Mouse (Mus musculus) hindbrain, embryonic 12.5 days (tissue): ENCODE data around the gene Zdhhc8. TPM values are rescaled to one million over a fixed set of nuclear protein-coding genes. Genes with fewer than 3 reads are reported as not detected.

Source experiments
- ATAC-seq: fragments of 200-750 bp; cut with Nextera tagmentation; 2 replicates; pipeline ENCODE4 v1.8.0; 2017; ENCODE audit warnings: moderate TSS enrichment; ENCODE audit not compliant: low FRiP score
- H3K27ac ChIP-seq: fragments of 300-500 bp; sonication (generic); 2 replicates; pipeline ENCODE4 v1.5.1; 2016; ENCODE audit warnings: mild to moderate bottlenecking
- H3K27me3 ChIP-seq: fragments of 300-500 bp; sonication (generic); 2 replicates; pipeline ENCODE4 v1.6.1; 2016; ENCODE audit warnings: mild to moderate bottlenecking
- H3K36me3 ChIP-seq: fragments of 300-500 bp; sonication (generic); 2 replicates; pipeline ENCODE4 v1.6.1; 2016; ENCODE audit warnings: mild to moderate bottlenecking
- H3K4me1 ChIP-seq: fragments of 300-500 bp; sonication (generic); 2 replicates; pipeline ENCODE4 v1.6.1; 2016
- H3K4me2 ChIP-seq: fragments of 300-500 bp; sonication (generic); replicated peaks from 2 replicates; pipeline ENCODE4 v1.6.1; 2016; ENCODE audit warnings: mild to moderate bottlenecking
- H3K4me3 ChIP-seq: fragments of 300-500 bp; sonication (generic); 2 replicates; pipeline ENCODE4 v1.5.1; 2016; ENCODE audit warnings: mild to moderate bottlenecking
- H3K9ac ChIP-seq: fragments of 300-500 bp; sonication (generic); 2 replicates; pipeline ENCODE4 v1.6.1; 2016; ENCODE audit warnings: mild to moderate bottlenecking, moderate library complexity
- H3K9me3 ChIP-seq: fragments of 300-500 bp; sonication (generic); replicated peaks from 2 replicates; pipeline ENCODE4 v1.6.1; 2016; ENCODE audit warnings: mild to moderate bottlenecking
- WGBS: fragments of 180-500 bp; shearing (Covaris S2); methylation state at CpG from one replicate; pipeline ENCODE4 v1.1.7; 2016; 5-methylcytosine and 5-hydroxymethylcytosine counted together
- microRNA counts: library from miRNA; unstranded; fragments of <30 nt; microRNA quantifications from one replicate; lab custom pipeline; 2017
- microRNA-seq: library from miRNA; unstranded; fragments of <30 nt; microRNA quantifications from one replicate; pipeline ENCODE4, GENCODE M21; 2017
- polyA plus RNA-seq: library from polyadenylated mRNA; unstranded; fragments of >200 nt; fragmentation: Nextera tagmentation; extraction: Ambion mirVana; gene quantifications from 2 replicates; pipeline ENCODE4 v1.2.1, GENCODE M21; 2016

Zdhhc8 gene
- polyA plus RNA-seq, 1 experiment from 2014 or later = 19.4 TPM

DNA sequence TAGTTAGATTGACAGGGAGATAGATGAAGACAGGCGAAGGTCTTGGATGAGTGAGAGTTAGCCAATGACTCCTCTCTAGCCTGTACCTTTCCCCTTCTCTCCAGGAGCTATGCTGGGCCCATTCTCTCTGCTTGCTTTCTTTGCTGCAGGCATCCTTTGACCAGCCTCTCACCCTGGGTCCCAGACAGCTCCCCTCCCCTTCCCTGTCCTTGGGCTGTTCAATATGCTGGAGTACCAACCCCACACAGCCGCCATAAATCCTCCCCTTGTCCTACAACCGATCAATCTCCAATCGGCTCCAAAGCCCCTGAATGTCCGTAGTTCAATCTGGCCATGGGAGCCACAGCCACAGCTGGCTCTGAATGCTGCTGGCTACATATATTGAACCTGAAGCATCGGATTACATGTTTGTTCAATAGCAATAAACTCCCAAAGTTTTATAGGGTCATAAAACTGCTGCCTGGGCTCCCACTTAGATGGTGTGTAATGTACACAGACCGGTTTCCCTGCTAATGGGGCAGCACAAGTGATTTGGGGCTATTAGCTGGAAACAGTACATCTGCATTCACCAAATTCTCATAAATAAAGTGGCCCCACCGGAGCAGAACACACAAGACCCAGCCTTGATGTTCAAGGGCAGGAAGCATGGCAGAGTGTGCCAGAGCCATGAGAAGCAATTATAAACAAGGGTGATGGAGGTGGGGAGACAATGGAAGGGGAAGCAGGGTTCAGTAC, 49.1 kb downstream of the Zdhhc8 start:
- H3K4me2 ChIP-seq = no peak overlapping the region
- ATAC-seq = no peak
- H3K36me3 ChIP-seq = no peaks in the 10 kb centered on the region
- no peak overlapping the region for H3K27ac ChIP-seq
- H3K9ac ChIP-seq = no peak overlapping the region
- H3K4me1 ChIP-seq = 0 out of 2 replicates have a peak, but pooled peaks cover 4% of the 10 kb centered on the region
- H3K9me3 ChIP-seq = 0 out of 2 replicates have a peak, but pooled peaks cover 5% of the 10 kb centered on the region
- H3K4me3 ChIP-seq = no peak overlapping the region
- WGBS = 84% methylated on average over 8 of the region's 8 CpGs
- H3K27me3 ChIP-seq = no peaks in the 10 kb centered on the region

GRCm38 (mm10) chr16:18182766-18183165, 52.2 kb downstream of the Zdhhc8 start:
- no peaks in the 10 kb centered on the region for H3K9me3 ChIP-seq
- no peak for ATAC-seq
- no peak overlapping the region for H3K4me3 ChIP-seq
- H3K9ac ChIP-seq = no peak overlapping the region
- WGBS = 84% methylated on average over 8 of the region's 8 CpGs
- no peaks in the 10 kb centered on the region for H3K27me3 ChIP-seq
- 0 out of 2 replicates have a peak, but pooled peaks cover 7% of the 10 kb centered on the region for H3K4me1 ChIP-seq
- H3K4me2 ChIP-seq = no peak overlapping the region
- no peaks in the 10 kb centered on the region for H3K36me3 ChIP-seq
- no peak overlapping the region for H3K27ac ChIP-seq

GRCm38 (mm10) chr16:18181398-18181797, 53.5 kb downstream of the Zdhhc8 start:
- no peak for ATAC-seq
- Histone ChIP-seq H3K27me3 (no peaks in the 10 kb centered on the region), H3K4me3 (no peak overlapping the region), H3K36me3 (no peaks in the 10 kb centered on the region), H3K4me1 (peaks cover 8% of the 10 kb centered on the region; the same call in 1 of the 2 replicates), H3K4me2 (no peak overlapping the region), H3K9me3 (no peaks in the 10 kb centered on the region), H3K9ac (no peak overlapping the region), H3K27ac (no peak overlapping the region)
- WGBS = 52% methylated on average over 10 of the region's 10 CpGs

- ATAC-seq = no peak
- Histone ChIP-seq H3K4me3 (no peak overlapping the region), H3K27ac (no peak overlapping the region), H3K9ac (no peak overlapping the region), H3K27me3 (no peaks in the 10 kb centered on the region), H3K4me2 (no peak overlapping the region), H3K36me3 (no peaks in the 10 kb centered on the region), H3K9me3 (no peaks in the 10 kb centered on the region), H3K4me1 (peaks cover 13% of the 10 kb centered on the region; the same call in 1 of the 2 replicates)
- 54% methylated on average over 2 of the region's 2 CpGs for WGBS
Measured at GRCm38 (mm10) chr16:18179591-18179990, 55.3 kb downstream of the Zdhhc8 start.

DNA sequence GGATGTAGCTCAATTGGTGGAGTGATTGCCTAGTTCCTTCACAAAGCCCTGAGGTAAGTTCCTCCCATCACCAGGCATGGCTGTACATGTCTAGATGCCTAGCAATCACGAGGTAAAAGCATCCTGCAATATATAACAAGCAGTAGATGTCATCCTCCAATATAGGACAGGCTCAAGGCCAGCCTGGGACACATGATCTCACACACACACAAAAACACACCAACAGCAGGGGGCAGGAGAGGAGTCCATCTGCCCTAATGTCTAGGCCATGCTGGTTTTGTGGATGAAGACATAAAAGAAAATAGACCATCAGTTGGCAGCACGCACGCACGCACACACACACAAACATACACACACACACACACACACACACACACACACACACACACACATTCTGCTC, 58.2 kb downstream of the Zdhhc8 start:
- 88% methylated on average over 4 of the region's 4 CpGs for WGBS
- Histone ChIP-seq H3K27me3 (no peaks in the 10 kb centered on the region; the same call in 1 of the 2 replicates), H3K27ac (no peak overlapping the region), H3K4me1 (peaks cover 18% of the 10 kb centered on the region; the same call in 1 of the 2 replicates), H3K9me3 (no peaks in the 10 kb centered on the region), H3K36me3 (no peaks in the 10 kb centered on the region), H3K4me3 (no peak overlapping the region), H3K4me2 (no peak overlapping the region), H3K9ac (no peak overlapping the region)
- no peak for ATAC-seq

DNA sequence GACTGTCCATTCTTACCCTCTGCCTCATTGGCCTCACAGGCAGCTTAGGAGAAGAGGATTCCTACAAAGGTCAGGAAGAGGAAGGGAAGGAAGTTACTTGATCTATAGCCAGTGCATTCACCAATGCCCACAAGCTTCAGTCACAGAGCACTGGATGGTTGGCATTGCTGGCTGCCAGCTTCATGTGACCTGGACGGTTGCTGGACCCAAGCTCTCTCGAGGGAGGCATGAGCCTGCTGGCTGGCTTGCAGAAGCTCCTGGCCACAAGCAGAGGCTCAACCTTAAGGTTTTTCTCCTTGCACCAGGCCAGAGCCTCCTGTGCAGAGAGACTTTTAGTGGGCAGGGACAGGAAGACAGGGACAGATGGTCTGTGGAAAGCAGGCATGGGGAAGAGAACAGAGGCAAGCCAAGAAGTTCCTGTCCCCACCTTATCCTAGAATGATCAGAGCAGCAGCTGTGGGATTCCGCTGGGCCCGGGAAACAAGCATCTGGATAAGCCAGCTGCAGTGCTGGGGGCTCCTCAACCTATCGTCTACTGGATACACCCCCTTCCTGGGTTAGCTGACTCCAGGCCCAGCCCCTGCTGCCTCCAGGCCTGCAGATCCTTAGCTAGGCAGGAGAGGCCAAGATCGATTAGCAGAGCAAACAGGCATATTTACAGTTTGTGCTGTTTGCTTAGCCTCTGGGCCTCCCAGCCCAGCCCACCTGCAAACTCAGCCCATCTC, 59.0 kb downstream of the Zdhhc8 start:
- Histone ChIP-seq H3K36me3 (no peaks in the 10 kb centered on the region), H3K9ac (no peak overlapping the region), H3K4me1 (peaks cover 14% of the 10 kb centered on the region; the same call in 1 of the 2 replicates), H3K27me3 (no peaks in the 10 kb centered on the region; the same call in 1 of the 2 replicates), H3K27ac (no peak overlapping the region), H3K4me2 (no peak overlapping the region), H3K9me3 (no peaks in the 10 kb centered on the region), H3K4me3 (no peak overlapping the region)
- 62% methylated on average over 6 of the region's 6 CpGs for WGBS
- ATAC-seq = no peak

GRCm38 (mm10) chr16:18173788-18174187, 61.1 kb downstream of the Zdhhc8 start:
- Histone ChIP-seq H3K27ac (no peak overlapping the region), H3K4me3 (no peak overlapping the region), H3K9me3 (no peaks in the 10 kb centered on the region), H3K4me2 (no peak overlapping the region), H3K27me3 (no peaks in the 10 kb centered on the region; the same call in 1 of the 2 replicates), H3K36me3 (no peaks in the 10 kb centered on the region), H3K4me1 (peaks cover 11% of the 10 kb centered on the region; the same call in 1 of the 2 replicates), H3K9ac (no peak overlapping the region)
- no peak for ATAC-seq
- 61% methylated on average over 11 of the region's 11 CpGs for WGBS

GRCm38 (mm10) chr16:18173231-18173630, 61.7 kb downstream of the Zdhhc8 start:
- H3K27me3 ChIP-seq = no peaks in the 10 kb centered on the region; the same call in 1 of the 2 replicates
- H3K4me1 ChIP-seq = peaks cover 11% of the 10 kb centered on the region; the same call in 1 of the 2 replicates
- no peak overlapping the region for H3K4me3 ChIP-seq
- no peaks in the 10 kb centered on the region for H3K9me3 ChIP-seq
- H3K36me3 ChIP-seq = no peaks in the 10 kb centered on the region
- 0 out of 2 replicates have a peak overlapping the region, but pooled peaks have one; percentile 29 for H3K9ac ChIP-seq
- no peak for ATAC-seq
- no peak overlapping the region for H3K27ac ChIP-seq
- H3K4me2 ChIP-seq = no peak overlapping the region
- 81% methylated on average over 9 of the region's 9 CpGs for WGBS

DNA sequence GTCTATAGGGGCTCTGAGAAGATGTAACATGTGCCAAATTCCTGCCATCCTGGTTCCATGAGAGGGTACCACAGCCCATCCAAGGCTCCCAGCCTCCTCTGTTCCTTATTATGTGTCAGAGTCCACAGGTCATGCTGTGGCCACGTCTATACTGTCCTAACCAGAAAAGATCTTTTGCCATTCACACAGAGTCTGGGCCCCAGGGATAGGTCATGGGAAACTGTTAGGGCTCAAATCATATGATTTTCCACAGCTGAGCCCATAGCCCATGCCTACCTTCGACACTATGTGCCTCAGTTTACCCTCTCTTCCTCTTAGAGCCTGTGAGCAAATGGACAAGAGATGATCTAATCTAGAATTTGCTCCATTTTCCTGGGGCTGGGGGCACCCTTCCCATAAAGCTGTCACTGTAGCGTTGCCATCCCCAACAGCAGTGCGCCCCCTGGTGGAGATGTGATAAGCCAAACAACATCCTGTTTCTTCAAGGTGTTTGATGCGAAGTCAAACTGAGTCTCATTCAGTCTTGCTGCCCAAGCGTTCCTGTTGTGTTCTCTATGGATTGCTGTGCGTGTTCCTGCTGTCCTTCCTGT, 62.6 kb downstream of the Zdhhc8 start:
- WGBS = 11% methylated on average over 7 of the region's 7 CpGs
- Histone ChIP-seq H3K36me3 (no peaks in the 10 kb centered on the region), H3K27me3 (no peaks in the 10 kb centered on the region; the same call in 1 of the 2 replicates), H3K9me3 (no peaks in the 10 kb centered on the region), H3K9ac (no peak overlapping the region), H3K4me1 (peaks cover 11% of the 10 kb centered on the region; the same call in 1 of the 2 replicates), H3K27ac (no peak overlapping the region), H3K4me2 (no peak overlapping the region), H3K4me3 (no peak overlapping the region)
- ATAC-seq = peak; percentile 24; the same call in 1 of the 2 replicates

MicroRNA genes within 50 kb of the gene (microRNA counts, 519-probe panel; counts per million panel counts)
- microRNA mmu-miR-1306 (lab: Ali Mortazavi, UCI) = 470 counts per million, percentile 58 among the panel's probes with 10 or more counts

Small RNA genes within 50 kb of the gene (microRNA-seq; reads per million reads assigned to microRNA genes)
- 1.1 reads per million for gene Gm24572
- 248 reads per million, percentile 59 among the genes with 10 or more reads in this experiment for gene Mir1306

Other genes starting within 250 kb of the Zdhhc8 start
- 132 and 139 TPM in 2 replicates for gene Dgcr6, start 182.3 kb downstream of the Zdhhc8 start, polyA plus RNA-seq
- 5.9 and 7.0 TPM in 2 replicates for gene Prodh, start 144.9 kb downstream of the Zdhhc8 start, polyA plus RNA-seq
- 7.8 and 8.0 TPM in 2 replicates for gene Rtn4r, start 107.5 kb downstream of the Zdhhc8 start, polyA plus RNA-seq
- not detected in 2 replicates for gene Ccdc188, start 17.3 kb downstream of the Zdhhc8 start, polyA plus RNA-seq
- gene Trmt2a, start 13.5 kb upstream of the Zdhhc8 start, polyA plus RNA-seq = 99.6 and 102 TPM in 2 replicates
- 675 and 701 TPM in 2 replicates for gene Ranbp1, start 13.6 kb upstream of the Zdhhc8 start, polyA plus RNA-seq
- gene Gm49776, start 23.2 kb upstream of the Zdhhc8 start, polyA plus RNA-seq = 1.7 and 3.9 TPM in 2 replicates
- gene Dgcr8, start 54.1 kb upstream of the Zdhhc8 start, polyA plus RNA-seq = 34.2 and 35.0 TPM in 2 replicates
- 48.2 and 50.5 TPM in 2 replicates for gene Tango2, start 113.0 kb upstream of the Zdhhc8 start, polyA plus RNA-seq
- 105 and 119 TPM in 2 replicates for gene Arvcf, start 113.0 kb upstream of the Zdhhc8 start, polyA plus RNA-seq
- 20.2 and 20.3 TPM in 2 replicates for gene Txnrd2, start 191.2 kb upstream of the Zdhhc8 start, polyA plus RNA-seq
- 58.4 and 60.3 TPM in 2 replicates for gene Comt, start 191.7 kb upstream of the Zdhhc8 start, polyA plus RNA-seq